Comparison of ENCODE assay signal across 15 mouse cellular contexts in the genomic region with DNA sequence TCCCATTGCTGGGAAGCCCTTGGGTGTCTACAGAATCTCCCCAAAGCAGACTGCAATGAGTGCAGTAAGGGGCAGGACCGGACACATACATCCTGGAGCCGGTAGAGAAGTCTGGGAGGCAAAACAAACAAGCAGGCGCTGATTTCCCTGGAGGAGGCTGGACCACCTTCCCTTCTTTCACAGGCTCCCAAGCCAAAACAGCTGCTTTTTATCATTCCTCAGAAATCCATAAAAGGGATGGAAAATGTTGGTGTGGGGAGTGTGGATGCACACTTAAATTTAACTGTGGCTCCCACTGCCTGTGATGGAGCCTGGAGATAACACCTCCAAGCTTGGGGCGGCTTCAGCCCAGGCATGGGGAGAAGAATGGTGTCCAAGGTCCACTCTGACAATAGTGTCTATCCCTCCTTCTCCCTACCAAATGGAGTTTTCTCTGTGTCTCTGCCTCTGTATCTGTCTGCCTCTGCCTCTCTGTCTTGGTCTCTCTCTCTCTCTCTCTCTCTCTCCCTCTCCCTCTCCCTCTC.
DNase-seq lines count a peak whose midpoint lies in the region; ATAC-seq and TF ChIP-seq lines count a peak whose summit lies in the region.
"Had no signal": no experiment of that assay in that cellular context is flagged by ENCODE, and none has a peak within 500 bp of the region (broad histone marks: within the 10 kb centered on the region; RNA-seq: fewer than 3 reads in every experiment).

No protein-coding gene starts in this region.

- H3K4me1 ChIP-seq in heart, embryonic 10.5 days: peaks cover 51% of the 10 kb centered on the region
- H3K4me1 ChIP-seq in kidney, embryonic 16.5 days (ENCODE audit: insufficient read depth, low read length): peaks cover 52% of the 10 kb centered on the region
- H3K4me1 ChIP-seq in embryonic fibroblast, embryonic 13.5 days (ENCODE audit: control insufficient read depth, insufficient read depth, low read length): peaks cover 11% of the 10 kb centered on the region
- no peaks in the 10 kb centered on the region for H3K4me1 ChIP-seq in thymus, adult 2 months (replicated peaks; ENCODE audit: control insufficient read depth, insufficient read depth, low read length)
- H3K4me1 ChIP-seq: megakaryocyte, embryonic 14.5 days had no signal

- H3K4me2 ChIP-seq in kidney, embryonic 16.5 days (replicated peaks; ENCODE audit: low read depth, low read length): no peak overlapping the region
- H3K4me2 ChIP-seq: forebrain, embryonic 15.5 days had no signal

- no peak overlapping the region for H3K4me3 ChIP-seq in heart, embryonic 10.5 days
- no peak overlapping the region for H3K4me3 ChIP-seq in kidney, embryonic 16.5 days (ENCODE audit: low read length)
- H3K4me3 ChIP-seq in embryonic fibroblast, embryonic 13.5 days (ENCODE audit: insufficient read depth, low read length): no peak overlapping the region
- no peak overlapping the region for H3K4me3 ChIP-seq in thymus, adult 2 months (ENCODE audit: control insufficient read depth, insufficient read depth, low read length)
- H3K4me3 ChIP-seq: forebrain, embryonic 15.5 days; megakaryocyte, embryonic 14.5 days had no signal

- DNase-seq in heart, embryonic 10.5 days (ENCODE audit: low spot score): no peak
- DNase-seq in heart, adult 8-10 months (ENCODE audit: low spot score): no peak
- DNase-seq in kidney, postnatal 25 days: no peak
- peak; percentile 15 for DNase-seq in lung, postnatal 25 days (ENCODE audit: low spot score)
- no peak for DNase-seq in thymus, adult 2 months
- DNase-seq in natural killer cell, adult 2 months (ENCODE audit: low spot score in 2 of 2): no peak
- DNase-seq: adrenal gland, postnatal 36 days; cerebellum, adult 11-12 months; embryo, embryonic 11 days; gastrocnemius, postnatal 36 days; right cerebral cortex, postnatal 4 days had no signal

- 36% methylated on average over 4 of the region's 4 CpGs for WGBS in heart, embryonic 10.5 days
- WGBS in kidney, embryonic 16.5 days: 33% methylated on average over 4 of the region's 4 CpGs
- WGBS in thymus, adult 2 months: 95% methylated on average over 4 of the region's 4 CpGs

- H3K9ac ChIP-seq in kidney, embryonic 16.5 days (replicated peaks; ENCODE audit: low read length): no peak overlapping the region
- H3K9ac ChIP-seq: forebrain, embryonic 15.5 days had no signal

- H3K27ac ChIP-seq in heart, embryonic 10.5 days: peak overlapping the region; percentile 57
- peak overlapping the region; percentile 51 for H3K27ac ChIP-seq in kidney, embryonic 16.5 days (ENCODE audit: low read length)
- H3K27ac ChIP-seq in embryonic fibroblast, embryonic 13.5 days (ENCODE audit: insufficient read depth, low read length): peak overlapping the region; percentile 67
- H3K27ac ChIP-seq in thymus, adult 2 months (ENCODE audit: control insufficient read depth, insufficient read depth, low read length): no peak overlapping the region
- H3K27ac ChIP-seq: forebrain, embryonic 15.5 days had no signal

- H3K27me3 ChIP-seq in heart, embryonic 10.5 days (ENCODE audit: insufficient read depth, poor library complexity, severe bottlenecking): no peaks in the 10 kb centered on the region
- no peaks in the 10 kb centered on the region for H3K27me3 ChIP-seq in kidney, embryonic 16.5 days (ENCODE audit: insufficient read depth, low read length)
- H3K27me3 ChIP-seq in thymus, adult 2 months (ENCODE audit: control insufficient read depth, insufficient read depth, low read length): no peaks in the 10 kb centered on the region
- H3K27me3 ChIP-seq: forebrain, embryonic 15.5 days had no signal

- no peaks in the 10 kb centered on the region for H3K9me3 ChIP-seq in heart, embryonic 10.5 days
- H3K9me3 ChIP-seq in kidney, embryonic 16.5 days (ENCODE audit: low read length): no peaks in the 10 kb centered on the region
- H3K9me3 ChIP-seq: forebrain, embryonic 15.5 days; megakaryocyte, embryonic 14.5 days had no signal

- no peak for ATAC-seq in kidney, embryonic 16.5 days (ENCODE audit: low FRiP score, low TSS enrichment)
- ATAC-seq: forebrain, embryonic 15.5 days had no signal

- TF ChIP-seq CTCF in embryonic fibroblast, embryonic 13.5 days (IDR thresholded peaks at IDR 0.05; ENCODE audit: borderline replicate concordance, insufficient read depth, low read length): no peak
- TF ChIP-seq CTCF in thymus, adult 2 months (IDR thresholded peaks at IDR 0.05; ENCODE audit: borderline replicate concordance, control insufficient read depth, extremely low read depth, insufficient read depth, low read length, poor library complexity): no peak

- TF ChIP-seq POLR2A in embryonic fibroblast, embryonic 13.5 days (IDR thresholded peaks at IDR 0.05; ENCODE audit: low read depth, low read length): no peak
- no peak for TF ChIP-seq POLR2A in thymus, adult 2 months (IDR thresholded peaks at IDR 0.05; ENCODE audit: control insufficient read depth, extremely low read depth, insufficient read depth, low read length, poor library complexity)

- no peaks in the 10 kb centered on the region for H3K36me3 ChIP-seq in heart, embryonic 10.5 days
- H3K36me3 ChIP-seq in kidney, embryonic 16.5 days (ENCODE audit: insufficient read depth, low read length): no peaks in the 10 kb centered on the region
- no peaks in the 10 kb centered on the region for H3K36me3 ChIP-seq in thymus, adult 2 months (ENCODE audit: control insufficient read depth, insufficient read depth, low read length)
- H3K36me3 ChIP-seq: forebrain, embryonic 15.5 days had no signal
